Mouse (Mus musculus): Measurements from ENCODE around the gene Fer1l5.

The Fer1l5 gene

GRCm38 (mm10) chr1:36429511-36429910, 57.4 kb downstream of the Fer1l5 start:
- DNase-seq (ENCODE audit: low read depth, low spot score): peak; percentile 6

DNA sequence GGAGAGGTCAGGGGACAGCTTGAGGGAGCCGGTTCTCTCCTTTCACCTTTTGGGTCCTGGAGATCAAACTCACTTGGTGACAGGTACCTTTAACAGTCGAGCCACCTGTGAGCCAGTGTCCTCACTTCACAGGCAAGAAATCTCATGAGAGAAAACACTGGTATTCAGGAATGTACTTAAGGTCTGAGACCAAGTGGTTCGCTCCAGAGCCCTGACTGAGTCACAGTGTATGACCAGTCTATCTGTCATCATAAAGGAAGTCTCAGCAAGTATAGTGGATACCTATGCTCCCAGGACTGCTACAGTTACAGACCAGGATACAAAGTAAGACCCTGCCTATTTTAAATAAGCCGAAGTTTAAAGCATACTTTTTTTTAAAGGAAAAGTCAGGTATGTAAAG, 60.9 kb downstream of the Fer1l5 start:
- DNase-seq (ENCODE audit: low read depth, low spot score): no peak

GRCm38 (mm10) chr1:36433616-36434015, 61.5 kb downstream of the Fer1l5 start:
- no peak for DNase-seq (ENCODE audit: low read depth, low spot score)

GRCm38 (mm10) chr1:36435071-36435470, 63.0 kb downstream of the Fer1l5 start:
- DNase-seq (ENCODE audit: low read depth, low spot score): peak; percentile 42

GRCm38 (mm10) chr1:36436515-36436914, 64.4 kb downstream of the Fer1l5 start:
- no peak for DNase-seq (ENCODE audit: low read depth, low spot score)

DNA sequence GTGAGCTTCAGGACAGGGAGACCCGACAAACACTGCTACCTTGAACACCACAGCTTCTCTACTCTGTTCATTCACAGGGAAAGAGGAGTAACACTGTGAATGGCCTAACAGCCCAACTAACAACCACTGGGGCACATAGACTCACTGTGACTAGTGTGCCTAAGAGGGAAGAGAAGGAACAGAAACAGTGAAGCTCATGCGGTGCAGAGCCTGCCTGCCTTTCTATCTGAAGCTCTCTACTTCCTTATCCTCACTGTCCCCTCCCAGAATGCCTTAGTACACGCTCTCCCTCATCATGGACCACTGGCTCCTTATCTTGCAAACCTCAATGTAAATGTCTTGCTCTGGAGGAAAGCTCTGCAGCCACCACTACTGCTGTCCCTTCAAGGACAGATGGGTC, 65.1 kb downstream of the Fer1l5 start:
- DNase-seq (ENCODE audit: low read depth, low spot score): no peak

GRCm38 (mm10) chr1:36441101-36441500, 69.0 kb downstream of the Fer1l5 start:
- no peak for DNase-seq (ENCODE audit: low read depth, low spot score)

DNA sequence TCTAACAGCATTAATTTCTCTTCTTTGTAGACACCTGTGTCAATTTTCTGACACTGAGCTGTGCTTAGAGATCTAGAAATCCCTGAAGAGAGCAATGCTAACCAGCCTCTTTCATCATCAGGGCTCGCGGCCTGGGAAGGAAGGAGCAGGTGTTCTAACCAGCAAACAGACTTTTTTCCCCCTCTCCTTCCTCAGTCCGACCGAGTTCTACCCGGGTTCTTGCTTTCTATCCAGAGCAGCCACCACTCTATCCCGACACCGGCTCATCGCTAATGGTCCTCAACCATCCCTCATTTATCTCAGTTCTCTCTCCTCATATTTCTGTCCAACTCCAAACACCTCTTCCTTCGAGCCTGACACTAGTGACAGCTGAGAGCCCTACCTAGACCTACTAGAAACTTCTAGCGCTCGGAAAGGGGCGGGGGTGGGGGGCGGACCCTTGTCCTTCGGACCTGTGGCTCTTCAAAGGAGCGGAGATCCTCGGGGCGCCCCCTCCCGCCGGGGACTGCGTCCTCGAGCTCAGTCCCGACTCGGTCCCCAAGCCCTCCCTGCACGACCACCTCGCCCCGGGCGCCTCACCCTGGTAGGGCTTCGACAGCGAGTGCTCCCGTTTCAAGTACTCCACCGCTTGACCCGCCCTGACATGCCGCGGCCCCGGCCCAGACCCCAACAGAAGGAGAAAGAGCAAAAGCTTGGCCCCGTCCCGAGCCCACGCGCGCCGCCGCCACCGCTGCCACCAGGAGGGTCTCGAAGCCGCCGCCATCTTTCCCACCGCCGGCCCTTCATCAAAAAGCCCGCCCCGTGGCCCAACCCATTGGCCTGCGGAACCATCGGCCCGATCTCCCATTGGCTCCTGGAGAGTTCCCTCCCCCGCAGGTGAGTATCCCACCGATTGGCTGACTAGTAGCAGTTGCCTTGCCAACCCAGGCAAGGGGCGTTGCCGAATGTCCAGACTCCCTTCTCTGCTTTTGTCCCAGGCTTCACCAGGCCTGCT, 72.7 kb downstream of the Fer1l5 start, which contains the start of gene Lman2l:
Gene Lman2l (minus strand): TSS at position 801 of the 994 bp plus-strand sequence.
- peak; percentile 95 for DNase-seq (ENCODE audit: low read depth, low spot score)

DNA sequence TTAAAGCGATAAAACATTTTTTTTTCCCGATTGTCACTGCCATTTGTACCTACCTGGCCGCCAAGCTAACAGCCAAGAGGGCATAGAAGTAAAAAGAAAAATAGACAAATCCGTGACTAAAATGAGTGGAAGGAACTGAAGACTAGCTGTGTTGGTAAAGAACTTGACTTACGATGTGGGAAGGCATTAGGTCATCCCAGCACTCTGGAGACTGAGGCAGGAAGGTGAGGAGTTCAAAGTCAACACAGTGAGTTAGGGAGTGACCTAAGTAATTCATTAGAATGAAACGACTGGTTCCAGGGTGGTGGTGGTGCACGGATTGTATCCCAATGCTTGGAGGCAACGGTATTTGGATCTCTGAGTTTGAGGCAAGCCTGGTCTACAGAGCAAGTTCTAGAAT, 73.4 kb downstream of the Fer1l5 start:
- no peak for DNase-seq (ENCODE audit: low read depth, low spot score)

- DNase-seq (ENCODE audit: low read depth, low spot score): no peak
Observed at GRCm38 (mm10) chr1:36446106-36446824, 74.2 kb downstream of the Fer1l5 start.

GRCm38 (mm10) chr1:36446841-36447240, 74.8 kb downstream of the Fer1l5 start:
- no peak for DNase-seq (ENCODE audit: low read depth, low spot score)

GRCm38 (mm10) chr1:36454055-36454815, 82.1 kb downstream of the Fer1l5 start:
- DNase-seq (ENCODE audit: low read depth, low spot score): no peak

DNA sequence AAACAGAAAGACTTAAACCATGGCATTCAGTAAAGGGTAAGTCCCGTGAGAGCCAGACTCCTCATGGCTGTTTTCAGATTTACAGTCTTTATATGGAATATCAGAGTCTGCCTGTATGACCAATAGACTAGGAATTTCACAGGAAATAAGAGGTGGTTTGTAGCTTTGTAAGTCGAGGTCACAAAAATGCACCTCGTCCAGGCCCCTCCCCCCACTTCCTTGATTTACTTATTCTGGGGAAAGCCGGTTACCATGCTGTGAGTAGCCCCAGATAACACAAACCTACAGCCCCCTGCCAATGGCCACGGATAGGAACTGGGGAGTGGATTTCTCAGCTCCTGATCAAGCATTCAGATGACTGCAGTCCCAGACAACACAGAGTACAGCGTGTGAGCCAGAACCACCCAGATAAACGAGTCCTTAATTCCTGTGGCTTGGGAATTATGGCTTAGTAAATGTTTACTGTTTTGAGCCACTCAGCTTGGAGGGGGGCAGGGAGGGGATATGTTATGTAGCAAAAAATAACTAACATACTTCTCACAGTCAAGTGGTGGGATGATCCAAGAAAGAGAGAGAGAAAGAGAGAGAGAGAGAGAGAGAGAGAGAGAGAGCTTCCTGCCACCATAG, 85.4 kb downstream of the Fer1l5 start:
- DNase-seq (ENCODE audit: low read depth, low spot score): no peak

GRCm38 (mm10) chr1:36458169-36458568, 86.1 kb downstream of the Fer1l5 start:
- no peak for DNase-seq (ENCODE audit: low read depth, low spot score)

DNA sequence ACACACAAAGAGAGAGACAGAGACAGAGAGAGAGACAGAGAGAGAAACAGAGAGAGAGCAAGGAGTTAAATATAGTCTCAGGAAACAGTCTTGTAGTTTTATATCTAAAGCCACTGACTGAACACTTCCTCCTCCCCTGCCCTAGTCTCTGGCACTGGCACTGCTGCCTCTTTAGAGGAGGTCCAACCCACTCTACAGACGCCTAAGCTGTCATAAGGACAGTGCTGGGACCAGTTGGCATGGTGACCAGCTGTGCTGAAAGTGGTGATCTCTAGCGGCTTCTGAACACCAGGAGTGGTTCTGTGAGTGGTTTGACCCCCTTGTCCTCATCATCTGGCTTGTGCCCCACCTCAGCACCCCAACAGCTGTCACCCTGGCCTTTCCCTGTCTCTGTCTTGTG, 89.7 kb downstream of the Fer1l5 start:
- peak; percentile 39 for DNase-seq (ENCODE audit: low read depth, low spot score)

DNA sequence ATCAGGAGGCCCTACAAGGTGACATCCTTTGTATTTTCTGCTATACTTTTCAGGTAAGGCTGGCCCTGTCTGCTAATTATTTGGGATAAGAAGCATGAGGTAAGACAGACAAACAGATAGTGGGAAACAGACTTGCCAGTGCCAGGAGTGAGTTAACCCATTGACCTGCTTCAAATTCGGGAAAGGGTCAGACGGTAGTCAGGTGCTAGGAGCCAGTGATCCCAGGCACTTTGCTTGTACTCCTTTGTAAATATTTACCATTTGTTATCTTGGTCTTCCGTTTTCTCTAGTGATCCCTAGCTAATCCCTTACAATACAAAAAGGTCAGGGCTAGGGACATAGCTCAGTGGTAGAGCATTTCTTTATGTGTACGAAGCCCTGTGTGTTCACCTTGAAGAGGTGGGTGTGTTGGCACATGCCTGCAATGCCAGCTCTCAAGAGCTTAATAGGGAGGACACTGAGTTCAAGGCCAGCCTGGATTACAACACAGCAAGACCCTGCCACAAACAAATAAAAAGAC, 93.6 kb downstream of the Fer1l5 start:
- no peak for DNase-seq (ENCODE audit: low read depth, low spot score)

DNA sequence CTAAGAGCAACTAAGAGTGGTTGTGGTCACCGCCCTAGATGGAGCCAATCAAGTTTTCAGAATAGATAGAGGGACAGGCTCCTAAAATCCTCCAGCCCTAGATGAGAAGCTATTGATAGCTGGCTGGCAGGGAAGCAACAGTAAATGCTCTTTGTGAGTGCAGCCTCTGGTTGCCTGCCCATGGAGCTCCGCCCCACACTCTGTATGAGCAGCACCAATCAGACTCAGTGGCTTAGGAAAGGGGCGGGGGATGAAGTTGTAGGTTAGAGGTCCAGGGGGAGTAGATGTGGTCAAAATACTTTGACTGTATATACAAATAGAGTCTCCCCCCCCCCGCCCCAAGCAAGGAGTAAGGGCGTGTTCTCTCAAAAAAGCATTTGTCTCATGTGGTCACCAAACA, 95.4 kb downstream of the Fer1l5 start:
- DNase-seq (ENCODE audit: low read depth, low spot score): no peak

GRCm38 (mm10) chr1:36469811-36470444, 97.8 kb downstream of the Fer1l5 start:
- DNase-seq (ENCODE audit: low read depth, low spot score): no peak

- DNase-seq (ENCODE audit: low read depth, low spot score): peak; percentile 93
Observed at GRCm38 (mm10) chr1:36471181-36472105, 99.4 kb downstream of the Fer1l5 start, which contains the start of gene Cnnm4. Gene Cnnm4, plus strand, starts transcription at chr1:36471620.

Data from CD4-positive, CD25-positive, alpha-beta regulatory T cell, adult 2 months (primary cell).